Mouse (Mus musculus): ENCODE results near the gene Dusp28. TPM values are rescaled to one million over a fixed set of nuclear protein-coding genes. Genes with fewer than 3 reads are reported as not detected.

Gene Dusp28
- total and polyA plus RNA-seq, 3 experiments, result 3.6 to 4.6 (median 3.6) TPM

GRCm38 (mm10) chr1:92934182-92934827 lies 27.5 kb downstream of the Dusp28 start, which contains the start of gene Capn10 (continued):
- TF ChIP-seq USF2 (conservative IDR thresholded peaks at IDR 0.05; ENCODE audit: low read depth, low read length), result peak; percentile 85
- TF ChIP-seq PAX5 (IDR thresholded peaks at IDR 0.05; ENCODE audit: low read length), result no peak
- no peak for TF ChIP-seq ZC3H11A (IDR thresholded peaks at IDR 0.05; ENCODE audit: low read depth, low read length)
- peak; percentile 96 for TF ChIP-seq MYC (IDR thresholded peaks at IDR 0.05; ENCODE audit: low read depth, low read length)
- TF ChIP-seq USF1 (IDR thresholded peaks at IDR 0.05; ENCODE audit: low read depth, low read length), result peak; percentile 91
- 0 out of 2 replicates have a peak, but pooled peaks have one; percentile 12 for TF ChIP-seq JUND (conservative IDR thresholded peaks at IDR 0.05; ENCODE audit: low read depth, low read length)
- TF ChIP-seq CHD2 (IDR thresholded peaks at IDR 0.05; ENCODE audit: low read length), result peak; percentile 60; the same call in 1 of the 2 replicates
- no peak; the same call in 1 of the 2 replicates for TF ChIP-seq JUN (IDR thresholded peaks at IDR 0.05; ENCODE audit: insufficient read depth, low read depth, low read length)
- TF ChIP-seq UBTF (IDR thresholded peaks at IDR 0.05; ENCODE audit: low read depth, low read length), result no peak
- peak; percentile 94 for TF ChIP-seq POLR2A (IDR thresholded peaks at IDR 0.05; ENCODE audit: low read depth, low read length)
- 0 out of 2 replicates have a peak, but pooled peaks have one; percentile 6 for TF ChIP-seq MEF2A (IDR thresholded peaks at IDR 0.05; ENCODE audit: borderline replicate concordance, low read depth, low read length)
- peak; percentile 93 for TF ChIP-seq HCFC1 (IDR thresholded peaks at IDR 0.05; ENCODE audit: low read depth, low read length)
- no peak for TF ChIP-seq SMC3 (IDR thresholded peaks at IDR 0.05; ENCODE audit: low read depth, low read length)
- TF ChIP-seq MAX (IDR thresholded peaks at IDR 0.05; ENCODE audit: low read length), result no peak; the same call in none of the 2 replicates
- TF ChIP-seq CTCF (conservative IDR thresholded peaks at IDR 0.05 in 1 of 2, IDR thresholded peaks at IDR 0.05 in 1 of 2; ENCODE audit: low read depth in 2 of 2, low read length in 2 of 2), result no peak

GRCm38 (mm10) chr1:92935054-92935962 lies 28.5 kb downstream of the Dusp28 start:
- peaks cover 1% of the 10 kb centered on the region for H3K27me3 ChIP-seq (replicated peaks)
- peak; percentile 51 for TF ChIP-seq ZNF384 (IDR thresholded peaks at IDR 0.05; ENCODE audit: low read depth, low read length)
- TF ChIP-seq UBTF (IDR thresholded peaks at IDR 0.05; ENCODE audit: low read depth, low read length), result no peak
- TF ChIP-seq E2F4 (IDR thresholded peaks at IDR 0.05; ENCODE audit: insufficient replicate concordance, low read depth, low read length), result no peak
- TF ChIP-seq ETS1 (conservative IDR thresholded peaks at IDR 0.05; ENCODE audit: low read depth, low read length), result no peak
- no peak for TF ChIP-seq RAD21 (IDR thresholded peaks at IDR 0.05; ENCODE audit: low read depth, low read length)
- TF ChIP-seq MXI1 (IDR thresholded peaks at IDR 0.05; ENCODE audit: low read depth, low read length), result no peak
- TF ChIP-seq SIN3A (IDR thresholded peaks at IDR 0.05; ENCODE audit: low read length), result no peak
- TF ChIP-seq SMC3 (IDR thresholded peaks at IDR 0.05; ENCODE audit: low read depth, low read length), result no peak

More at GRCm38 (mm10) chr1:92935054-92935962, 28.5 kb downstream of the Dusp28 start:
- no peak for DNase-seq (ENCODE audit: extremely low read depth)
- dilution Hi-C loops (cut with MboI; ENCODE audit: extremely low pct_ligation_motif_present, extremely low pct_unique_long_range_greater_than_20kb, low sequenced_read_pairs), result no loop called here
- Histone ChIP-seq H3K4me3 (replicated peaks in 1 of 3; ENCODE audit: low read depth in 2 of 3, low read length in 2 of 3, poor library complexity in 1 of 3) (peak overlapping the region; percentile 63 to 85 (median 79)), H3K4me1 (ENCODE audit: control insufficient read depth in 1 of 2, insufficient read depth in 2 of 2) (peaks cover 9 to 25% of the 10 kb centered on the region in 2 experiments), H3K36me3 (replicated peaks in 1 of 2; ENCODE audit: control insufficient read depth in 1 of 2, insufficient read depth in 1 of 2, low read length in 1 of 2) (peaks cover 22 to 33% of the 10 kb centered on the region in 2 experiments), H3K79me2 (replicated peaks; ENCODE audit: control insufficient read depth, extremely low read depth, insufficient read depth, poor library complexity, severe bottlenecking) (peaks cover 4% of the 10 kb centered on the region), H3K27ac (ENCODE audit: insufficient read depth, low read depth) (peak overlapping the region; percentile 93; the same call in 1 of the 2 replicates), H3K9me3 (replicated peaks; ENCODE audit: low read length) (no peaks in the 10 kb centered on the region), H3K9ac (ENCODE audit: insufficient read depth, low read depth) (peak overlapping the region; percentile 77), H3K4me2 (ENCODE audit: insufficient read depth, low read depth, poor library complexity, severe bottlenecking) (peak overlapping the region; percentile 94)
- in situ Hi-C loops (cut with MboI; ENCODE audit: low pct_ligation_motif_present, low pct_unique_long_range_greater_than_20kb, low sequenced_read_pairs), result no loop called here

All from CH12.LX (cell line).